Mouse (Mus musculus) frontal cortex, postnatal 36 days (tissue): ENCODE results near the gene Serpinb2.

Experiments
- DNase-seq, 2 experiments: peaks; one replicate each; pipeline ENCODE4 v3.0.0; 2022; ENCODE audit warnings: low spot score in 2 of 2

Gene Serpinb2

GRCm38 (mm10) chr1:107581220-107581619 lies 70.0 kb downstream of the Serpinb2 start:
- peak; percentile 40 to 73 for DNase-seq

GRCm38 (mm10) chr1:107582900-107583299 lies 71.7 kb downstream of the Serpinb2 start:
- DNase-seq: no peak

GRCm38 (mm10) chr1:107583958-107584376 lies 72.7 kb downstream of the Serpinb2 start:
- DNase-seq: no peak

GRCm38 (mm10) chr1:107584932-107585331 lies 73.7 kb downstream of the Serpinb2 start:
- DNase-seq: no peak
